Mouse (Mus musculus): ENCODE measurements around the gene Plac8. TPM values are rescaled to one million over a fixed set of nuclear protein-coding genes. Genes with fewer than 3 reads are reported as not detected.
A peak's percentile ranks its signal among the peaks of the same experiment; 100 is the strongest.

The Plac8 gene
- 146 and 169 TPM in 2 replicates for polyA plus RNA-seq (2015; fragmentation: Nextera tagmentation; extraction: Ambion mirVana)

- Histone ChIP-seq H3K36me3 (ENCODE audit: insufficient read depth, low read length) (no peaks in the 10 kb centered on the region), H3K27ac (0 out of 2 replicates have a peak within 1 kb of the TSS, but pooled peaks have one; percentile 10), H3K27me3 (ENCODE audit: insufficient read depth, low read length) (no peaks in the 10 kb centered on the region), H3K4me1 (replicated peaks; ENCODE audit: insufficient read depth, low read length) (peaks cover 15% of the 10 kb centered on the region), H3K9ac (ENCODE audit: low read depth, low read length) (0 out of 2 replicates have a peak within 1 kb of the TSS, but pooled peaks have one; percentile 1), H3K4me2 (ENCODE audit: low read length) (peak within 1 kb of the TSS; percentile 30), H3K9me3 (replicated peaks; ENCODE audit: low read length) (no peaks in the 10 kb centered on the region), H3K4me3 (replicated peaks; ENCODE audit: low read depth, low read length) (peak within 1 kb of the TSS; percentile 22)
- DNase-seq (ENCODE audit: low spot score), result peak; percentile 53
- no peak for TF ChIP-seq CTCF (IDR thresholded peaks at IDR 0.05; ENCODE audit: low read depth)
- WGBS, result 22% methylated on average over 7 of the region's 7 CpGs
- ATAC-seq (replicated peaks; ENCODE audit: low FRiP score, low read depth), result no peak
Observed at GRCm38 (mm10) chr5:100572069-100572468, at the start of gene Plac8. Gene Plac8 (minus strand): TSS chr5:100572245.

- no peak overlapping the region for H3K27ac ChIP-seq
- no peak for DNase-seq (ENCODE audit: low spot score)
- H3K4me3 ChIP-seq (replicated peaks; ENCODE audit: low read depth, low read length), result no peak overlapping the region
- no peaks in the 10 kb centered on the region for H3K36me3 ChIP-seq (ENCODE audit: insufficient read depth, low read length)
- H3K27me3 ChIP-seq (ENCODE audit: insufficient read depth, low read length), result no peaks in the 10 kb centered on the region
- H3K4me1 ChIP-seq (replicated peaks; ENCODE audit: insufficient read depth, low read length), result peaks cover 10% of the 10 kb centered on the region; the same call in 1 of the 2 replicates
- no peaks in the 10 kb centered on the region for H3K9me3 ChIP-seq (replicated peaks; ENCODE audit: low read length)
- WGBS, result 64% methylated on average over 8 of the region's 9 CpGs
- TF ChIP-seq CTCF (IDR thresholded peaks at IDR 0.05; ENCODE audit: low read depth), result no peak
- no peak for ATAC-seq (replicated peaks; ENCODE audit: low FRiP score, low read depth)
- no peak overlapping the region for H3K9ac ChIP-seq (ENCODE audit: low read depth, low read length)
- no peak overlapping the region for H3K4me2 ChIP-seq (ENCODE audit: low read length)
Observed at GRCm38 (mm10) chr5:100620952-100621351, 48.9 kb upstream of the Plac8 start.

- DNase-seq (ENCODE audit: low spot score) (no peak), ATAC-seq (replicated peaks; ENCODE audit: low FRiP score, low read depth) (no peak)
- Histone ChIP-seq H3K36me3 (ENCODE audit: insufficient read depth, low read length) (no peaks in the 10 kb centered on the region), H3K4me2 (ENCODE audit: low read length) (no peak overlapping the region), H3K27ac (no peak overlapping the region), H3K9ac (ENCODE audit: low read depth, low read length) (no peak overlapping the region), H3K4me1 (replicated peaks; ENCODE audit: insufficient read depth, low read length) (peaks cover 10% of the 10 kb centered on the region; the same call in 1 of the 2 replicates), H3K27me3 (ENCODE audit: insufficient read depth, low read length) (no peaks in the 10 kb centered on the region), H3K4me3 (replicated peaks; ENCODE audit: low read depth, low read length) (no peak overlapping the region), H3K9me3 (replicated peaks; ENCODE audit: low read length) (no peaks in the 10 kb centered on the region)
- WGBS, result 91% methylated on average over 15 of the region's 15 CpGs
- TF ChIP-seq CTCF (IDR thresholded peaks at IDR 0.05; ENCODE audit: low read depth), result no peak
Observed at GRCm38 (mm10) chr5:100619586-100620275, 47.7 kb upstream of the Plac8 start.

- TF ChIP-seq CTCF (IDR thresholded peaks at IDR 0.05; ENCODE audit: low read depth), result no peak
- ATAC-seq (replicated peaks; ENCODE audit: low FRiP score, low read depth), result no peak
Observed at GRCm38 (mm10) chr5:100613896-100614768, 42.1 kb upstream of the Plac8 start.

GRCm38 (mm10) chr5:100607868-100608267 is 35.8 kb upstream of the Plac8 start:
- Histone ChIP-seq H3K27ac (no peak overlapping the region), H3K27me3 (ENCODE audit: insufficient read depth, low read length) (no peaks in the 10 kb centered on the region), H3K4me1 (replicated peaks; ENCODE audit: insufficient read depth, low read length) (no peaks in the 10 kb centered on the region), H3K36me3 (ENCODE audit: insufficient read depth, low read length) (no peaks in the 10 kb centered on the region), H3K9me3 (replicated peaks; ENCODE audit: low read length) (no peaks in the 10 kb centered on the region), H3K4me2 (ENCODE audit: low read length) (no peak overlapping the region), H3K4me3 (replicated peaks; ENCODE audit: low read depth, low read length) (no peak overlapping the region), H3K9ac (ENCODE audit: low read depth, low read length) (no peak overlapping the region)
- DNase-seq (ENCODE audit: low spot score), result no peak
- 68% methylated on average over 9 of the region's 9 CpGs for whole genome bisulfite sequencing
- no peak for ATAC-seq (replicated peaks; ENCODE audit: low FRiP score, low read depth)
- no peak for TF ChIP-seq CTCF (IDR thresholded peaks at IDR 0.05; ENCODE audit: low read depth)

More at GRCm38 (mm10) chr5:100613896-100614768, 42.1 kb upstream of the Plac8 start:
- no peak overlapping the region for H3K4me2 ChIP-seq (ENCODE audit: low read length)
- 83% methylated on average over 17 of the region's 17 CpGs for WGBS
- no peaks in the 10 kb centered on the region for H3K36me3 ChIP-seq (ENCODE audit: insufficient read depth, low read length)
- no peak overlapping the region for H3K27ac ChIP-seq
- no peak overlapping the region for H3K4me3 ChIP-seq (replicated peaks; ENCODE audit: low read depth, low read length)
- no peaks in the 10 kb centered on the region for H3K4me1 ChIP-seq (replicated peaks; ENCODE audit: insufficient read depth, low read length)
- H3K27me3 ChIP-seq (ENCODE audit: insufficient read depth, low read length), result no peaks in the 10 kb centered on the region
- no peaks in the 10 kb centered on the region for H3K9me3 ChIP-seq (replicated peaks; ENCODE audit: low read length)
- DNase-seq (ENCODE audit: low spot score), result no peak
- no peak overlapping the region for H3K9ac ChIP-seq (ENCODE audit: low read depth, low read length)

- H3K27me3 ChIP-seq (ENCODE audit: insufficient read depth, low read length), result no peaks in the 10 kb centered on the region
- WGBS, result 56% methylated on average over 4 of the region's 4 CpGs
- H3K9ac ChIP-seq (ENCODE audit: low read depth, low read length), result no peak overlapping the region
- H3K9me3 ChIP-seq (replicated peaks; ENCODE audit: low read length), result no peaks in the 10 kb centered on the region
- TF ChIP-seq CTCF (IDR thresholded peaks at IDR 0.05; ENCODE audit: low read depth), result no peak
- no peak overlapping the region for H3K4me2 ChIP-seq (ENCODE audit: low read length)
- peak overlapping the region; percentile 60 for H3K27ac ChIP-seq
- H3K4me1 ChIP-seq (replicated peaks; ENCODE audit: insufficient read depth, low read length), result no peaks in the 10 kb centered on the region
- ATAC-seq (replicated peaks; ENCODE audit: low FRiP score, low read depth) (peak; percentile 43; the same call in 1 of the 2 replicates), DNase-seq (ENCODE audit: low spot score) (peak; percentile 79)
- no peaks in the 10 kb centered on the region for H3K36me3 ChIP-seq (ENCODE audit: insufficient read depth, low read length)
- H3K4me3 ChIP-seq (replicated peaks; ENCODE audit: low read depth, low read length), result no peak overlapping the region
Observed at GRCm38 (mm10) chr5:100607090-100607762, 35.2 kb upstream of the Plac8 start.
